Mouse (Mus musculus): ENCODE data around the gene Ephb2. TPM values are rescaled to one million over a fixed set of nuclear protein-coding genes. Genes with fewer than 3 reads are reported as not detected.

Ephb2 gene
- polyA plus RNA-seq, 1 experiment from 2014 or later = 13.1 TPM

DNA sequence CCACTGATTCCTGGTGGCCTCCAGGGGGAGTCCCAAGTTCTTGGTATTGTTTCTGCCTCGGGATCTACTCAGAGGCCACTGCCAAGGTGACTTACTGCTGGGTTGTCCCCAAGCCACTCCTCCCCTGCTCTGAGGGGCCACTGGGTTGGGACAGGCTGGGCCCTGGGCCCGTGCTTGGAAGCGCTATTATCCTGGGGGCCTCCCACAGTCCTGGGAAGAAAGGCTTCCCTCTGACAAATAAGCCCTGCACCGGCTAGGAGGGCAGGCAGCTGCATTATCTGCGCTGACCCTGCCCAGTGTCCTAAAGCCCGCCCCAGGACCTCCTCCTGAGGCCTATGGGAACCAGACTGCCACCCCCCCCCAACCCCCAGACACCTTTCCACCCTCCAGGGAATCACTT lies 24.2 kb downstream of the Ephb2 start:
- H3K9me3 ChIP-seq (ENCODE audit: control insufficient read depth, low read length) = no peaks in the 10 kb centered on the region
- WGBS = 15% methylated on average over 6 of the region's 6 CpGs
- no peak overlapping the region for H3K9ac ChIP-seq (replicated peaks; ENCODE audit: low read depth, low read length)
- no peak for ATAC-seq
- no peaks in the 10 kb centered on the region for H3K36me3 ChIP-seq (ENCODE audit: control insufficient read depth, insufficient read depth)
- no peak overlapping the region for H3K4me3 ChIP-seq (replicated peaks; ENCODE audit: low read length)
- no peaks in the 10 kb centered on the region for H3K27me3 ChIP-seq (replicated peaks; ENCODE audit: control insufficient read depth, insufficient read depth, low read length)
- H3K4me2 ChIP-seq (ENCODE audit: low read length) = no peak overlapping the region
- H3K27ac ChIP-seq (ENCODE audit: low read length) = no peak overlapping the region
- H3K4me1 ChIP-seq (replicated peaks; ENCODE audit: control insufficient read depth, insufficient read depth, low read length) = peaks cover 33% of the 10 kb centered on the region

DNA sequence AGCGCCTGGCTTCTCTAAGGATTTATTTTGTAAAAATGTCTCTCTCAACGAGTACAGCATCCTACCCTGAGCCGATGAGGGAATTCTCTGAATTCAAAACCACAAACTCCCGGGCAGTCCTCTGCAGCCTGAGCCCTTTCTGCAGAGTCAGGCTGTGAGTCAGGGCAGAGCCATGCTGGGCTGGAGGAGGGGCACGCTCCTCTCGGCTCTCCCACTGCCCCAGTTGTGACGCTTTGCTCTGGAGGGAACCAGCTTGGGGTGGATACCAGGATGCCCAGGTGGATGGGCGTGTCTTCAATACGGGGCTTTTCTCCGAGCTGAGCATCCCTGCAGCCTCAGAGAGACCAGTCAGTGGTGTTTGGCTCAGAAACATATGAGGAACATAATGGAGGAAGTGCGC lies 27.3 kb downstream of the Ephb2 start:
- Histone ChIP-seq H3K4me1 (replicated peaks; ENCODE audit: control insufficient read depth, insufficient read depth, low read length) (peaks cover 30% of the 10 kb centered on the region), H3K9me3 (ENCODE audit: control insufficient read depth, low read length) (no peaks in the 10 kb centered on the region), H3K4me2 (ENCODE audit: low read length) (no peak overlapping the region), H3K36me3 (ENCODE audit: control insufficient read depth, insufficient read depth) (no peaks in the 10 kb centered on the region), H3K27me3 (replicated peaks; ENCODE audit: control insufficient read depth, insufficient read depth, low read length) (no peaks in the 10 kb centered on the region), H3K27ac (ENCODE audit: low read length) (no peak overlapping the region), H3K4me3 (replicated peaks; ENCODE audit: low read length) (no peak overlapping the region), H3K9ac (replicated peaks; ENCODE audit: low read depth, low read length) (no peak overlapping the region)
- no peak for ATAC-seq
- 27% methylated on average over 11 of the region's 11 CpGs for WGBS

GRCm38 (mm10) chr4:136807448-136808009 lies 28.3 kb downstream of the Ephb2 start:
- ATAC-seq = peak; percentile 39; the same call in 1 of the 2 replicates
- Histone ChIP-seq H3K27ac (ENCODE audit: low read length) (no peak overlapping the region), H3K4me3 (replicated peaks; ENCODE audit: low read length) (no peak overlapping the region), H3K27me3 (replicated peaks; ENCODE audit: control insufficient read depth, insufficient read depth, low read length) (no peaks in the 10 kb centered on the region), H3K9ac (replicated peaks; ENCODE audit: low read depth, low read length) (no peak overlapping the region), H3K4me2 (ENCODE audit: low read length) (no peak overlapping the region), H3K36me3 (ENCODE audit: control insufficient read depth, insufficient read depth) (no peaks in the 10 kb centered on the region), H3K9me3 (ENCODE audit: control insufficient read depth, low read length) (no peaks in the 10 kb centered on the region), H3K4me1 (replicated peaks; ENCODE audit: control insufficient read depth, insufficient read depth, low read length) (peaks cover 33% of the 10 kb centered on the region)
- 47% methylated on average over 11 of the region's 11 CpGs for WGBS

DNA sequence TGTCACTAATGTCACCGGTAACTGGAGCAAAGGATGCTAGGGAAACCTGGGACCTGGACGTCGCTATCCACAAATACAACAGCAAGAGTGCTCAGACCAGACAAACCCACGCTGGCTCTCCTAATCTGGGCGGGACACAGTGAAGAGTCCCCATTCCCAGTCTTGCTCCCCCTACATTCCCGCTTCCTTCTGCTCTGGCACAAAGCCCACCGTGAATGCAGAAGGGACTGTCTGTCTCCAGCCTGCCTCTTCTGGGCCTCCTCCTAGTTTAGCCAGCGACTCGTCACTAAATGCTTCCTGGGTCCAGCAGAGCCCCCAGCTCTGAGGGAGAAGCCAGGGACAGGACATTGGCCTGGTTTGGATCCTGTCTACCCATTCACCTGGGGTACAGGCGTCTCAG lies 29.5 kb downstream of the Ephb2 start:
- no peak for ATAC-seq
- 47% methylated on average over 10 of the region's 10 CpGs for WGBS
- no peaks in the 10 kb centered on the region for H3K9me3 ChIP-seq (ENCODE audit: control insufficient read depth, low read length)

GRCm38 (mm10) chr4:136804343-136804742 lies 31.4 kb downstream of the Ephb2 start:
- no peak for ATAC-seq
- no peak overlapping the region for H3K4me3 ChIP-seq (replicated peaks; ENCODE audit: low read length)
- H3K36me3 ChIP-seq (ENCODE audit: control insufficient read depth, insufficient read depth) = no peaks in the 10 kb centered on the region
- H3K27me3 ChIP-seq (replicated peaks; ENCODE audit: control insufficient read depth, insufficient read depth, low read length) = no peaks in the 10 kb centered on the region
- no peaks in the 10 kb centered on the region for H3K9me3 ChIP-seq (ENCODE audit: control insufficient read depth, low read length)
- no peak overlapping the region for H3K9ac ChIP-seq (replicated peaks; ENCODE audit: low read depth, low read length)
- H3K27ac ChIP-seq (ENCODE audit: low read length) = no peak overlapping the region
- no peak overlapping the region for H3K4me2 ChIP-seq (ENCODE audit: low read length)
- 86% methylated on average over 6 of the region's 6 CpGs for WGBS
- peaks cover 41% of the 10 kb centered on the region for H3K4me1 ChIP-seq (replicated peaks; ENCODE audit: control insufficient read depth, insufficient read depth, low read length)

More for the DNA sequence above, 29.5 kb downstream of the Ephb2 start:
- no peak overlapping the region for H3K4me2 ChIP-seq (ENCODE audit: low read length)
- H3K4me3 ChIP-seq (replicated peaks; ENCODE audit: low read length) = no peak overlapping the region
- no peaks in the 10 kb centered on the region for H3K27me3 ChIP-seq (replicated peaks; ENCODE audit: control insufficient read depth, insufficient read depth, low read length)
- no peaks in the 10 kb centered on the region for H3K36me3 ChIP-seq (ENCODE audit: control insufficient read depth, insufficient read depth)
- H3K27ac ChIP-seq (ENCODE audit: low read length) = no peak overlapping the region
- H3K4me1 ChIP-seq (replicated peaks; ENCODE audit: control insufficient read depth, insufficient read depth, low read length) = peaks cover 37% of the 10 kb centered on the region
- no peak overlapping the region for H3K9ac ChIP-seq (replicated peaks; ENCODE audit: low read depth, low read length)

DNA sequence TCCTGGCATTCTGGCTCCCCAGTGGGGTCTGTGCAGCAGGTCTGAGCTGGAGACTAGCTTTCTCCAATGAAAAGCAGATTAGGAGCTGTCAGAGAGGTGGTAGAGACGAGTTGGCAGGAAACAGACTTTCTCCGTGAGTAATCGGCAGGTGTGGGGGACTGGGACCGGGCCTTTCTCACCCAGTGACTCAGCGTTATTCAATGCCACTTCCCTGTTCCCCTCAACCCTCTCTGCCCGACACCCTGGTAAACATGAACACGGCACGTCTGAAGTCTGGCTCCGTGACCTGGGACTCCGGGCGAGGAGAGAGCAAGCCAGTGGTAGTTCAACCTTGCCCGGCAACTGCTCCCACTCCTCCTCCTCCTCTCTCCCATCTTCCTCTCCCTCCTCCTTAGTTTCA lies 33.3 kb downstream of the Ephb2 start:
- WGBS = 50% methylated on average over 12 of the region's 12 CpGs
- Histone ChIP-seq H3K27me3 (replicated peaks; ENCODE audit: control insufficient read depth, insufficient read depth, low read length) (no peaks in the 10 kb centered on the region), H3K4me1 (replicated peaks; ENCODE audit: control insufficient read depth, insufficient read depth, low read length) (peaks cover 34% of the 10 kb centered on the region), H3K27ac (ENCODE audit: low read length) (no peak overlapping the region), H3K9ac (replicated peaks; ENCODE audit: low read depth, low read length) (no peak overlapping the region), H3K4me3 (replicated peaks; ENCODE audit: low read length) (no peak overlapping the region), H3K4me2 (ENCODE audit: low read length) (no peak overlapping the region), H3K36me3 (ENCODE audit: control insufficient read depth, insufficient read depth) (no peaks in the 10 kb centered on the region), H3K9me3 (ENCODE audit: control insufficient read depth, low read length) (no peaks in the 10 kb centered on the region)
- no peak for ATAC-seq

DNA sequence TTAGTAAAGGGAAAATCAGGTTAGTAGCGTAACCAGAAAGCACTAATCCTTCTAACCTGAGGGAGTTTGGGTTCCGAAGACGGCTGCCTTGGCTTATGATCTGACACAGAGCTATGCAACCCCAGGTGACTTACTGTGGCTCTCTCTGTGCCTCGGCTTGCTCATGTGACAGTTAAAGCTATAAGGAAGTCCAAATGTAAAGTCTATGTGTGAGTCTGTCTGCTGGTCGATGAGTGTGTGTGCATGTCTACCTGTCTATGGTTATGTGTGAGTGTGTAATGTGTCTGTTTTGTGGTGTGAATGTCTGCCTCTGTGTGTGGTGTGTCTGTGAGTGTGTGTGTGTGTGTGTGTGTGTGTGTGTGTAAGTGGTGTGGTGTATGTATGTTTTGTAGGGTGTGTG lies 33.8 kb downstream of the Ephb2 start:
- Histone ChIP-seq H3K27ac (ENCODE audit: low read length) (no peak overlapping the region), H3K36me3 (ENCODE audit: control insufficient read depth, insufficient read depth) (no peaks in the 10 kb centered on the region), H3K27me3 (replicated peaks; ENCODE audit: control insufficient read depth, insufficient read depth, low read length) (no peaks in the 10 kb centered on the region), H3K4me2 (ENCODE audit: low read length) (no peak overlapping the region), H3K9ac (replicated peaks; ENCODE audit: low read depth, low read length) (no peak overlapping the region), H3K9me3 (ENCODE audit: control insufficient read depth, low read length) (no peaks in the 10 kb centered on the region), H3K4me1 (replicated peaks; ENCODE audit: control insufficient read depth, insufficient read depth, low read length) (peaks cover 30% of the 10 kb centered on the region), H3K4me3 (replicated peaks; ENCODE audit: low read length) (no peak overlapping the region)
- 90% methylated on average over 5 of the region's 5 CpGs for WGBS
- no peak for ATAC-seq

- Histone ChIP-seq H3K4me3 (replicated peaks; ENCODE audit: low read length) (no peak overlapping the region), H3K27ac (ENCODE audit: low read length) (no peak overlapping the region), H3K9me3 (ENCODE audit: control insufficient read depth, low read length) (no peaks in the 10 kb centered on the region), H3K4me2 (ENCODE audit: low read length) (no peak overlapping the region), H3K9ac (replicated peaks; ENCODE audit: low read depth, low read length) (no peak overlapping the region), H3K27me3 (replicated peaks; ENCODE audit: control insufficient read depth, insufficient read depth, low read length) (no peaks in the 10 kb centered on the region), H3K4me1 (replicated peaks; ENCODE audit: control insufficient read depth, insufficient read depth, low read length) (peaks cover 26% of the 10 kb centered on the region), H3K36me3 (ENCODE audit: control insufficient read depth, insufficient read depth) (no peaks in the 10 kb centered on the region)
- WGBS = 91% methylated on average over 8 of the region's 8 CpGs
- no peak for ATAC-seq
Measured at GRCm38 (mm10) chr4:136801463-136801862, 34.3 kb downstream of the Ephb2 start.

GRCm38 (mm10) chr4:136800366-136800765 lies 35.4 kb downstream of the Ephb2 start:
- 56% methylated on average over 14 of the region's 14 CpGs for WGBS
- Histone ChIP-seq H3K4me3 (replicated peaks; ENCODE audit: low read length) (no peak overlapping the region), H3K27ac (ENCODE audit: low read length) (no peak overlapping the region), H3K27me3 (replicated peaks; ENCODE audit: control insufficient read depth, insufficient read depth, low read length) (no peaks in the 10 kb centered on the region), H3K9ac (replicated peaks; ENCODE audit: low read depth, low read length) (no peak overlapping the region), H3K4me2 (ENCODE audit: low read length) (no peak overlapping the region), H3K9me3 (ENCODE audit: control insufficient read depth, low read length) (no peaks in the 10 kb centered on the region), H3K36me3 (ENCODE audit: control insufficient read depth, insufficient read depth) (no peaks in the 10 kb centered on the region), H3K4me1 (replicated peaks; ENCODE audit: control insufficient read depth, insufficient read depth, low read length) (peaks cover 23% of the 10 kb centered on the region)
- ATAC-seq = no peak
